Mouse (Mus musculus): ENCODE results near the gene Tulp2.

DNA sequence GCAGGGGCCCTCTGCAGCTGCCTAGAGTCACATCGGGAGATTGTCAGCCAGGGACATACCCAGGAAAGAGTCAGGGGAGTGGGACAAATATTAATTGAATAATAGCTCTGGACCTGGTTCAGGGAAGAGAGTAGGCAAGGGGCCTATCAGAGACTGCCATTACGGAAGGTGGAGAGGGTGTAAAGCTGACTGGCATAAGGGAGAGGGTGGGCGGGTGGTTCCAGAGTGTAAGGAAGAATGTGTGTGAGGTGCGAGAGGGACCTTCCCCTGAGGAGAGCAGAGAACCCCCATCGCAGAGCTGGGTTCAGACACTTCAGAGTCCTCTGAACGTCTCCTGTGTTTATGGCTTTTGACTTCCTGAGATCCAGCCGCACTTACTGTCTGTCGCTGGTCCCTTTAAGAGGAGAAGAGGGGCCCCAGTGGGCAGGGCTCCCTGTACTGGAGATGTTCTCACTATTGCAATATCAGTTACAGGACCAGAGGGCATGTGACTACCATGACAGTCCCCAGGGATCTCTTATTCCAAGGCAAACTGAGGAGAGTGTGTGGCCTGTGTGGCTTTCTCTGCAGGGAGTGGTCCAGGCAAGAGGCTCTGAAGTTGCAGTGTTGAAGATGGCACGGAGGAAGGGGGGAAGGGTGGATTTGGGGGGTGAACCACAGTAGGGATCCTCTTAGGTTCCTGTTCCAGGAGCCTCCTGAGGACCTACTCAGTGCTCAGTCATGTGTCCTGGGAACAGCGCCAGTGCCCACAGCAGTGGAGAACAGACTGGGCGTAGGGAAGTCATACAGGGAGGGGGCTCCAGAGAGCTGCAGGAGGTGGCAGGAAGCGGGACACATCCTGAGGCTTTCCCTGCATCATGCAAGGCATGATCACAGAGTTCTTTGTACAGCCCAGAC, 80.2 kb downstream of the Tulp2 start:
- TF ChIP-seq POLR2A (IDR thresholded peaks at IDR 0.05; ENCODE audit: extremely low read depth, insufficient read depth, low read length), result no peak
- TF ChIP-seq CTCF (IDR thresholded peaks at IDR 0.05; ENCODE audit: extremely low read depth, insufficient read depth, low read length), result no peak

All from cortical plate, adult 2 months (tissue).